ENCODE assay signal across 8 mouse cellular contexts in genomic region chr14:34234630-34235380, GRCm38 (mm10). TPM values are rescaled to one million over a fixed set of nuclear protein-coding genes. Genes with fewer than 3 reads are reported as not detected.
DNase-seq lines count a peak whose midpoint lies in the region; ATAC-seq and TF ChIP-seq lines count a peak whose summit lies in the region.

No protein-coding gene starts in this region.

- peak; percentile 84 for TF ChIP-seq CTCF in kidney, adult 2 months (conservative IDR thresholded peaks at IDR 0.05; ENCODE audit: insufficient read depth, insufficient read length, low read depth, low read length)
- peak; percentile 97 for TF ChIP-seq CTCF in stomach, postnatal 0 days (IDR thresholded peaks at IDR 0.05; ENCODE audit: low read depth)

- DNase-seq in 416B (ENCODE audit: low read depth), result peak; percentile 77
- peak; percentile 74 for DNase-seq in adrenal gland, postnatal 10 days
- peak; percentile 76 for DNase-seq in embryo, embryonic 9.5 days (ENCODE audit: extremely low spot score)
- DNase-seq in heart, adult 9 months (ENCODE audit: low spot score in 2 of 2), result peak; percentile 70 to 74
- peak; percentile 84 for DNase-seq in kidney, adult 2 months
- peak; percentile 82 for DNase-seq in stomach, postnatal 0 days (ENCODE audit: low spot score)

- WGBS in kidney, adult 2 months, result 13% methylated on average over 16 of the region's 16 CpGs
- whole genome bisulfite sequencing in limb, embryonic 15.5 days, result 5% methylated on average over 16 of the region's 16 CpGs
- WGBS in midbrain, embryonic 15.5 days, result 3% methylated on average over 16 of the region's 16 CpGs
- 8% methylated on average over 16 of the region's 16 CpGs for WGBS in stomach, postnatal 0 days

- no peak overlapping the region for H3K9ac ChIP-seq in limb, embryonic 15.5 days
- H3K9ac ChIP-seq in midbrain, embryonic 15.5 days, result peak overlapping the region; percentile 52
- H3K9ac ChIP-seq in stomach, postnatal 0 days (ENCODE audit: low read length), result peak overlapping the region; percentile 38

- no peaks in the 10 kb centered on the region for H3K36me3 ChIP-seq in kidney, adult 2 months (ENCODE audit: control insufficient read depth, insufficient read depth, low read length)
- peaks cover 11% of the 10 kb centered on the region; the same call in 1 of the 2 replicates for H3K36me3 ChIP-seq in limb, embryonic 15.5 days
- no peaks in the 10 kb centered on the region for H3K36me3 ChIP-seq in midbrain, embryonic 15.5 days (replicated peaks)
- no peaks in the 10 kb centered on the region for H3K36me3 ChIP-seq in stomach, postnatal 0 days (ENCODE audit: control insufficient read depth, insufficient read depth, low read length)

- no peak for TF ChIP-seq EP300 in stomach, postnatal 0 days (optimal IDR thresholded peaks at IDR 0.05)

- H3K27me3 ChIP-seq in kidney, adult 2 months (replicated peaks; ENCODE audit: control insufficient read depth, insufficient read depth, low read length), result no peaks in the 10 kb centered on the region
- no peaks in the 10 kb centered on the region for H3K27me3 ChIP-seq in limb, embryonic 15.5 days
- no peaks in the 10 kb centered on the region for H3K27me3 ChIP-seq in midbrain, embryonic 15.5 days (replicated peaks)
- H3K27me3 ChIP-seq in stomach, postnatal 0 days (ENCODE audit: control insufficient read depth, insufficient read depth, low read length), result no peaks in the 10 kb centered on the region

- no peaks in the 10 kb centered on the region for H3K4me1 ChIP-seq in kidney, adult 2 months (ENCODE audit: control insufficient read depth, insufficient read depth, low read length)
- H3K4me1 ChIP-seq in limb, embryonic 15.5 days, result peaks cover 5% of the 10 kb centered on the region; the same call in 1 of the 2 replicates
- H3K4me1 ChIP-seq in midbrain, embryonic 15.5 days, result peaks cover 4% of the 10 kb centered on the region
- H3K4me1 ChIP-seq in stomach, postnatal 0 days (replicated peaks; ENCODE audit: control insufficient read depth, insufficient read depth), result no peaks in the 10 kb centered on the region

- no peaks in the 10 kb centered on the region for H3K9me3 ChIP-seq in limb, embryonic 15.5 days
- H3K9me3 ChIP-seq in midbrain, embryonic 15.5 days, result no peaks in the 10 kb centered on the region
- no peaks in the 10 kb centered on the region for H3K9me3 ChIP-seq in stomach, postnatal 0 days (ENCODE audit: control insufficient read depth, low read length)

- no peak overlapping the region for H3K27ac ChIP-seq in kidney, adult 2 months (ENCODE audit: insufficient read depth, low read depth, low read length)
- H3K27ac ChIP-seq in limb, embryonic 15.5 days, result no peak overlapping the region
- H3K27ac ChIP-seq in midbrain, embryonic 15.5 days, result no peak overlapping the region
- H3K27ac ChIP-seq in stomach, postnatal 0 days (replicated peaks), result no peak overlapping the region

- peak; percentile 87 for ATAC-seq in limb, embryonic 15.5 days (ENCODE audit: insufficient number of reproducible peaks, low FRiP score, low TSS enrichment, low read depth)
- peak; percentile 99 for ATAC-seq in midbrain, embryonic 15.5 days (replicated peaks)
- peak; percentile 98 for ATAC-seq in stomach, postnatal 0 days (ENCODE audit: low FRiP score, low TSS enrichment)

- peak overlapping the region; percentile 30; the same call in 1 of the 2 replicates for H3K4me3 ChIP-seq in kidney, adult 2 months (ENCODE audit: insufficient read depth, low read depth, low read length)
- peak overlapping the region; percentile 23 for H3K4me3 ChIP-seq in limb, embryonic 15.5 days
- peak overlapping the region; percentile 35 for H3K4me3 ChIP-seq in midbrain, embryonic 15.5 days
- H3K4me3 ChIP-seq in stomach, postnatal 0 days (ENCODE audit: low read depth, low read length), result peak overlapping the region; percentile 31; the same call in 1 of the 2 replicates

- no peak for TF ChIP-seq POLR2A in kidney, adult 2 months (IDR thresholded peaks at IDR 0.05; ENCODE audit: low read depth, low read length)

- peak overlapping the region; percentile 43 for H3K4me2 ChIP-seq in limb, embryonic 15.5 days
- peak overlapping the region; percentile 69 for H3K4me2 ChIP-seq in midbrain, embryonic 15.5 days
- peak overlapping the region; percentile 60 for H3K4me2 ChIP-seq in stomach, postnatal 0 days (replicated peaks; ENCODE audit: low read depth)

RNA-seq across cellular contexts. Expression of gene Syt15, which starts 15.4 kb away (rescaled TPM):
- total RNA-seq in adrenal gland, postnatal 10 days (2021), result 1 to 10 TPM; 1.3 to 1.4 TPM
- polyA plus RNA-seq in kidney, adult 2 months (2012; rRNA removed), result 1.3 and 1.5 TPM in 2 replicates
- polyA plus RNA-seq in limb, embryonic 15.5 days (2015; fragmentation: Nextera tagmentation; extraction: Ambion mirVana), result 0.82 and 1.3 TPM in 2 replicates
- 0.51 and 0.65 TPM in 2 replicates for polyA plus RNA-seq in midbrain, embryonic 15.5 days (2015; fragmentation: Nextera tagmentation; extraction: Ambion mirVana)
- polyA plus RNA-seq in stomach, postnatal 0 days (2015; fragmentation: Nextera tagmentation; extraction: Ambion mirVana), result 1.0 and 1.5 TPM in 2 replicates

RNA-seq across cellular contexts. Expression of gene Gprin2, which starts 33.4 kb away (rescaled TPM):
- 1 to 10 TPM in 1 of 2 experiments, under 1 TPM in 1; 0.36 to 1.4 TPM for total RNA-seq in adrenal gland, postnatal 10 days (2021)
- 0.11 and 0.20 TPM in 2 replicates for polyA plus RNA-seq in kidney, adult 2 months (2012; rRNA removed)
- polyA plus RNA-seq in limb, embryonic 15.5 days (2015; fragmentation: Nextera tagmentation; extraction: Ambion mirVana), result 2.8 and 3.4 TPM in 2 replicates
- polyA plus RNA-seq in midbrain, embryonic 15.5 days (2015; fragmentation: Nextera tagmentation; extraction: Ambion mirVana), result 9.2 and 9.7 TPM in 2 replicates
- 0.12 and 0.46 TPM in 2 replicates for polyA plus RNA-seq in stomach, postnatal 0 days (2015; fragmentation: Nextera tagmentation; extraction: Ambion mirVana)
